Mouse (Mus musculus): ENCODE results near the gene Olfr963.
"Not testable (repeated sequence)": the region's sequence is repeated elsewhere in the genome, so short reads cannot be mapped to it uniquely, and the experiment has no call there.

The Olfr963 gene

DNA sequence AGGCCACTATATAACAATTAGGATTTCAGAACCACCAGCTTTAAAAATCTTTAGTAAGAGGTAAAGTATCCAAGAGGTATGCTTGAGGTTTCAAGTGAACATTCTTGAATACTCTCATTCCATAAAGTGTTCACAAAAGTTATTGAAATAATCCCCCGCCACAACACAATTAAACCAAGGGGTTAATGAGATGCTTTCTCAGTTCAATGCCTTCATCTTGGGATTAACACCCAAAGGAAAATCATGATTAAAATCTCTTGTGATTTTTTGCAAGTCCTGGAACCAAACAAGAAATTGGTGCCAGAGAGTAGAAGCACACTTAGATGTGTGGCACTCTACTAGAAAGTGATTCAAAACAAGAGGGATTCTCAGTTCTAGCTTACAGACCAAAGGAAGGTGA lies at the start of gene Olfr963:
TSS of gene Olfr963 (plus strand) at position 301 of the 400 bp plus-strand sequence.
- in situ Hi-C loops (cut with MseI, MboI), result no loop called here

- in situ Hi-C loops (cut with MseI, MboI), result no loop called here
Observed at GRCm38 (mm10) chr9:39621073-39621472, 45.9 kb upstream of the Olfr963 start, which contains the start of gene Olfr960. Olfr960 (plus strand) TSS chr9:39621373.

GRCm38 (mm10) chr9:39623783-39624182 lies 43.2 kb upstream of the Olfr963 start:
- in situ Hi-C loops (cut with MseI, MboI), result no loop called here

- in situ Hi-C loops (cut with MseI, MboI), result no loop called here
Observed at GRCm38 (mm10) chr9:39624711-39625110, 42.3 kb upstream of the Olfr963 start.

GRCm38 (mm10) chr9:39629069-39629468 lies 37.9 kb upstream of the Olfr963 start:
- in situ Hi-C loops (cut with MseI, MboI), result no loop called here

DNA sequence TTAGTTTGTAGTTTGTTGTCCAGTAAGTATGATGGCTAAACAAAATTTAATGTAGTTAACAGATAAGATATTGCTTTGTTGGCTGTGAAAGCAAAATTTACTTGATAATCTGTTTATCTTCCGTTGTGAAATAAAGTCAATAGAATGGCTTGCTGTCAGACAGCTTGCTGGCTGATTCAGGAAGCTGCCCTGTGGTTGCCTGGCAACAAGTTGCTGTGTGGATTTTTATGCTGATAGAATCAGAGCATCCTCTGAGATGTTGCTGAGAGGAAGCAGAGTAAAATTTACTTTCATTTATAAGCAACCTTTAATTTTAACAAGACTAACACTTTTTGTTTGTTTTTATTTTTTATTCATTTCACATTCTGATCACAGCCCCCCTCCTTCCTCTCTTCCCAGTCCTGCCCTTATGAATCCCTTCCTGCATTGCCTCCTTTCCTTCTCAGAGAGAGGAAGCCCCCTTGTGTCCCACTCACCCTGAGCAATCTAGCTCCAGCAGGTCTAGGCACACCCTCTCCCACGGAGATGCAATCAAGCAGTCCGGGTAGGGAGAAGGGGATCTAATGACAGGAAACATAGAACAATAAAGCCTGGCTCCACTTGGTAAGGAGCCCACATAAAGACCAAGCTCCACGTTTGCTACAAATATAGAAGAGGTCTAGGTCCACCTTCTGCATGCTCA lies 33.0 kb upstream of the Olfr963 start:
- in situ Hi-C loops (cut with MseI, MboI), result no loop called here

GRCm38 (mm10) chr9:39644785-39645184 lies 22.2 kb upstream of the Olfr963 start, which contains the start of gene Olfr961:
Olfr961 (plus strand) TSS chr9:39645085.
- in situ Hi-C loops (cut with MseI, MboI), result no loop called here

DNA sequence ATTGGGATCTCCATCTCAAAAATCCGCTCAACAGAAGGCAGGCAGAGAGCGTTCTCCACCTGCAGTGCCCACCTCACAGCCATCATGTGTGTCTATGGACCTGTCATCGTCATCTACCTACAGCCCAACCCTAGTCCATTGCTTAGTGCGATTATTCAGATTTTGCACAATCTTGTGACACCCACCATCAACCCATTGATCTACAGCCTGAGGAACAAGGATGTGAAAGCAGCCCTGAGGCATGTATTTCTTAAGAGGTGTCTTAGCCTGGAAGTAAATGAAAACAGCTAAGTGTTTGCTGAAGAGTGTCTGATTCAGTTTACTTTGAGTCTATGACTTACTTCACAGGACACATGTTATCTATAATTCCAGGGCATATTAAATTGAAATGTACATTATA lies 19.6 kb upstream of the Olfr963 start:
- in situ Hi-C loops (cut with MseI, MboI), result no loop called here

- in situ Hi-C loops (cut with MseI, MboI), result no loop called here
Observed at GRCm38 (mm10) chr9:39654756-39655396, 12.1 kb upstream of the Olfr963 start.

DNA sequence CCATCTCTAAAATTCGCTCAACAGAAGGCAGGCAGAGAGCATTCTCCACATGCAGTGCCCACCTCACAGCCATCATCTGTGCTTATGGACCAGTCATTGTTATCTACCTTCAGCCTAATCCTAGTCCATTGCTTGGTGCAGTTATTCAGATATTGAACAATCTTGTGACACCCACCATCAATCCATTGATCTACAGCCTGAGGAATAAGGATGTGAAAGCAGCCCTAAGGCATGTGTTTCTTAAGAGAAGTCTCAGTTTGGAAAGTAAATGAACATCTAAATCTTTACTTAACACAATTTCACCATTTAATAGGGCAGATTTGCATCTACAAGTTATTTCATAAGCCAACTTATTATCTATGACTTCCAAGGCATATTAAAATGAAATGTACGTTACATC lies 2.7 kb downstream of the Olfr963 start:
- in situ Hi-C loops (cut with MseI, MboI), result no loop called here

DNA sequence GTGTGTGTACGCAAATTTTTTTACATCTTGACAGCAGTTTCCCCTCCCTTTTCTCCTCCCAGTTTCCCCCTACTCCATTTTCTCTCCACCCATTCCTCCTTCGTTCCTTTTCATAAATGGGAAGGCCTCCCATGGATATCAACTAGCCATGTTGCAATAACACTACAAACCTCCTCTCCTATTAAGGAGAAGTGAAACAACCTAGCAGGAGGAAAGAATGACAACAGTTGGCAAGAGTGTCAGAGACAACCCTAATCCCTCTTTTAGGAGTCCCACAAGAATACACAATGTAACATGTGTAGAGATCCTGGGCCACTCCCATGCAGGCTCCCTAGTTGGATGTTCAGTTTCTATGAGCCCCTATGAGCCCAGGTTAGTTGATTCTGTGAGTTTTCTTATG lies 7.8 kb downstream of the Olfr963 start:
- in situ Hi-C loops (cut with MseI, MboI), result no loop called here

DNA sequence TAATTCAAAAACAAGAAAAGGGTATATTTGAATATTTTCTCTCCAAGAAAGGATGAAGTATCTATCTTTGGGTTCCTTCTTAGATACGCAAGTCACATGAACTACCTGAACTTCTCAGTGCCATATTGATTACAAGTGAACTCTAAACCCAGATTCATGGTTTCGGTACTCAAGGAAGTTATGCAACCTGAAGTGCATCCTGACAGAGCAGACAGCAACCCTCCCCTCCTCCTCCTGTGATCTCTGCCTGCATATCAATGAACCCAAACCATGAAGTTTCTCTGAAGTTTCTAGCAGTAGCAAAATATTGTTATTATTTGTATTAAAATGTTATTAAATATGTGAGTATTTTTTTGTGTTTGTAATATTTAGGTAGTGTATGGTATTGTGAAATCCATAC lies 11.6 kb downstream of the Olfr963 start:
- in situ Hi-C loops (cut with MseI, MboI), result no loop called here

GRCm38 (mm10) chr9:39679280-39679679 lies 12.3 kb downstream of the Olfr963 start:
- in situ Hi-C loops (cut with MseI, MboI), result no loop called here

DNA sequence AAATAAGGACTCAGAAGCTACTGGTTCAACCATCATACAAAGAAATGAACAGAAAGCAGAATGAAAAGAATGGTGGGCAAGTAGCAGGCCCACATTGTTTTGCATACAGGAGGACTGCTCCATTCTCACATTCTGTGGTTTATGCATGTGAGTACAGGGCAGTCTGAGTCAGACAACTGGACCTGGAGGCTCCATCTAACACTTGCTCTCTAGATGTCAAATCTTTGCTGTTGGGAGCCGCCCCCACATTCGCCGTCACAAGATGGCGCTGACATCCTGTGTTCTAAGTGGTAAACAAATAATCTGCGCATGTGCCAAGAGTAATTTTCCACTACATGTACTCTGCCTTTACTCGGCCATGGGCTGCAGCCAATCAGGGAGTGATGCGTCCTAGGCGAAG lies 34.1 kb downstream of the Olfr963 start:
- in situ Hi-C loops (cut with MseI, MboI), result not testable (repeated sequence)

DNA sequence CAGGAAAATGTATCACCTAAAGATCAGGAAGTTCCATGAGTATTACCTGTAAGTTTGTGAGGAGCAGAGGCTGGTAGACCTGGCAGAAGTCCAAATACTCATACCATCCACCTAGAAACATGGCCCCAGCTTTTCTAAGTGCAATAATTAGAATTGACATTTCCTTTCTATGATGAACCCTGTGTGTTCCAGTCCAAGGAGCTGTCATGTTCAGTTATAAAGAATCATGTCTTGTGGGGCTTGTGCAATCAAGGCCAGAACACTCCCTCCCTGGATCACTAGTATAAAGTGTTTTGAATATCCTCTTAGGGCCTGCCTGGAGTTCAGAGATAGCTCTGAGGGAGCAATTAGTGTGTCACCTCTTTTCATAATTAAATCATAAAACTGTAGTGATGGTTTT lies 40.0 kb downstream of the Olfr963 start, which contains the start of gene Olfr149:
TSS of gene Olfr149 (minus strand) at position 101 of the 400 bp plus-strand sequence.
- in situ Hi-C loops (cut with MseI, MboI), result no loop called here

- in situ Hi-C loops (cut with MseI, MboI), result no loop called here
Observed at GRCm38 (mm10) chr9:39708958-39709357, 42.0 kb downstream of the Olfr963 start.

- in situ Hi-C loops (cut with MseI, MboI), result no loop called here
Observed at GRCm38 (mm10) chr9:39711053-39711452, 44.0 kb downstream of the Olfr963 start, which contains the start of gene Olfr965. Olfr965 (plus strand) TSS chr9:39711353.

Measured in mouse trophoblast stem cell (cell line).